Mouse (Mus musculus) embryonic facial prominence, embryonic 14.5 days (tissue): ENCODE measurements around the gene Pbld2. TPM values are rescaled to one million over a fixed set of nuclear protein-coding genes. Genes with fewer than 3 reads are reported as not detected.

ENCODE experiments used
- ATAC-seq: fragments of 200-750 bp; cut with Nextera tagmentation; 2 replicates; pipeline ENCODE4 v1.8.0; 2017; ENCODE audit warnings: low read depth, moderate number of reproducible peaks, moderate TSS enrichment
- DNase-seq: peaks from one replicate; pipeline ENCODE4 v3.0.0-alpha.2; 2015; ENCODE audit warnings: low spot score
- H3K27ac ChIP-seq: fragments of 300-500 bp; sonication (generic); replicated peaks from 2 replicates; pipeline ENCODE4 v1.5.1; 2014; ENCODE audit warnings: low read depth, mild to moderate bottlenecking, low read length, moderate library complexity
- H3K27me3 ChIP-seq: fragments of 300-500 bp; sonication (generic); replicated peaks from 2 replicates; pipeline ENCODE4 v1.6.1; 2014; ENCODE audit warnings: low read length; ENCODE audit not compliant: control insufficient read depth, insufficient read depth
- H3K36me3 ChIP-seq: fragments of 300-500 bp; sonication (generic); 2 replicates; pipeline ENCODE4 v1.6.1; 2014; ENCODE audit warnings: low read length, mixed read lengths; ENCODE audit not compliant: control insufficient read depth, insufficient read depth
- H3K4me1 ChIP-seq: fragments of 300-500 bp; sonication (generic); 2 replicates; pipeline ENCODE4 v1.6.1; 2014; ENCODE audit warnings: antibody characterized with exemption, low read length; ENCODE audit not compliant: control insufficient read depth, insufficient read depth
- H3K4me2 ChIP-seq: fragments of 300-500 bp; sonication (generic); 2 replicates; pipeline ENCODE4 v1.6.1; 2014; ENCODE audit warnings: low read depth, mild to moderate bottlenecking, low read length, moderate library complexity, mixed read lengths
- H3K4me3 ChIP-seq: fragments of 300-500 bp; sonication (generic); 2 replicates; pipeline ENCODE4 v1.5.1; 2014; ENCODE audit warnings: low read depth, mild to moderate bottlenecking, low read length
- H3K9ac ChIP-seq: fragments of 300-500 bp; sonication (generic); 2 replicates; pipeline ENCODE4 v1.6.1; 2014; ENCODE audit warnings: low read depth, mild to moderate bottlenecking, low read length, moderate library complexity, mixed read lengths
- H3K9me3 ChIP-seq: fragments of 300-500 bp; sonication (generic); 2 replicates; pipeline ENCODE4 v1.6.1; 2016; ENCODE audit warnings: low read length; ENCODE audit not compliant: control insufficient read depth
- WGBS: fragments of 180-500 bp; shearing (Covaris S2); extraction: QIAGEN DNeasy Blood & Tissue Kit; methylation state at CpG from one replicate; pipeline ENCODE4 v1.1.7; 2014; 5-methylcytosine and 5-hydroxymethylcytosine counted together
- polyA plus RNA-seq: library from polyadenylated mRNA; unstranded; fragments of >200 nt; fragmentation: Nextera tagmentation; extraction: Ambion mirVana; gene quantifications from 2 replicates; pipeline ENCODE4 v1.2.1, GENCODE M21; 2014

The Pbld2 gene
- polyA plus RNA-seq, 1 experiment from 2014 or later = 1.1 TPM

GRCm38 (mm10) chr10:63089758-63090571 lies 65.8 kb downstream of the Pbld2 start:
- H3K4me1 ChIP-seq = peaks cover 10% of the 10 kb centered on the region
- ATAC-seq (0 out of 2 replicates have a peak, but pooled peaks have one; percentile 37), DNase-seq (peak; percentile 55)
- peak overlapping the region; percentile 28 for H3K4me3 ChIP-seq
- WGBS = 5% methylated on average over 26 of the region's 26 CpGs
- H3K4me2 ChIP-seq = peak overlapping the region; percentile 56
- H3K36me3 ChIP-seq = no peaks in the 10 kb centered on the region
- no peaks in the 10 kb centered on the region for H3K9me3 ChIP-seq
- H3K27ac ChIP-seq = no peak overlapping the region
- H3K27me3 ChIP-seq = no peaks in the 10 kb centered on the region
- H3K9ac ChIP-seq = peak overlapping the region; percentile 52

GRCm38 (mm10) chr10:63091915-63092314 lies 67.8 kb downstream of the Pbld2 start:
- 69% methylated on average over 7 of the region's 7 CpGs for WGBS
- Histone ChIP-seq H3K27ac (no peak overlapping the region), H3K27me3 (no peaks in the 10 kb centered on the region), H3K4me3 (no peak overlapping the region), H3K4me1 (peaks cover 10% of the 10 kb centered on the region), H3K9me3 (no peaks in the 10 kb centered on the region), H3K36me3 (no peaks in the 10 kb centered on the region), H3K4me2 (no peak overlapping the region), H3K9ac (no peak overlapping the region)
- ATAC-seq = no peak
- DNase-seq = no peak

GRCm38 (mm10) chr10:63092616-63093550 lies 68.8 kb downstream of the Pbld2 start:
- H3K4me3 ChIP-seq = no peak overlapping the region
- H3K9me3 ChIP-seq = no peaks in the 10 kb centered on the region
- no peaks in the 10 kb centered on the region for H3K36me3 ChIP-seq
- H3K4me1 ChIP-seq = peaks cover 10% of the 10 kb centered on the region
- 66% methylated on average over 9 of the region's 10 CpGs for WGBS
- H3K27me3 ChIP-seq = peaks cover 5% of the 10 kb centered on the region
- DNase-seq (no peak), ATAC-seq (no peak)
- H3K9ac ChIP-seq = no peak overlapping the region
- H3K4me2 ChIP-seq = no peak overlapping the region
- no peak overlapping the region for H3K27ac ChIP-seq

- H3K9ac ChIP-seq = no peak overlapping the region
- H3K36me3 ChIP-seq = no peaks in the 10 kb centered on the region
- 44% methylated on average over 2 of the region's 2 CpGs for whole genome bisulfite sequencing
- peaks cover 38% of the 10 kb centered on the region for H3K27me3 ChIP-seq
- H3K4me3 ChIP-seq = no peak overlapping the region
- H3K27ac ChIP-seq = no peak overlapping the region
- H3K4me2 ChIP-seq = no peak overlapping the region
- no peak for DNase-seq
- ATAC-seq = no peak
- H3K4me1 ChIP-seq = no peaks in the 10 kb centered on the region
- H3K9me3 ChIP-seq = no peaks in the 10 kb centered on the region
These were observed 72.6 kb downstream of the Pbld2 start for GRCm38 (mm10) chr10:63096757-63097156.

GRCm38 (mm10) chr10:63098191-63098590 lies 74.1 kb downstream of the Pbld2 start:
- Histone ChIP-seq H3K9me3 (no peaks in the 10 kb centered on the region), H3K4me3 (no peak overlapping the region), H3K27me3 (peaks cover 38% of the 10 kb centered on the region), H3K4me2 (no peak overlapping the region), H3K27ac (no peak overlapping the region), H3K36me3 (no peaks in the 10 kb centered on the region), H3K9ac (no peak overlapping the region), H3K4me1 (no peaks in the 10 kb centered on the region)
- WGBS = 68% methylated on average over 12 of the region's 12 CpGs
- ATAC-seq (no peak), DNase-seq (peak; percentile 4)

GRCm38 (mm10) chr10:63099521-63099920 lies 75.4 kb downstream of the Pbld2 start, which contains the start of gene Atoh7:
Gene Atoh7 (plus strand): TSS chr10:63099651.
- H3K27me3 ChIP-seq = peaks cover 38% of the 10 kb centered on the region
- no peaks in the 10 kb centered on the region for H3K36me3 ChIP-seq
- ATAC-seq (peak; percentile 8; the same call in 1 of the 2 replicates), DNase-seq (peak; percentile 24)
- H3K9ac ChIP-seq = peak within 1 kb of the TSS; percentile 72
- peak within 1 kb of the TSS; percentile 92 for H3K4me2 ChIP-seq
- H3K27ac ChIP-seq = no peak within 1 kb of the TSS
- no peaks in the 10 kb centered on the region for H3K4me1 ChIP-seq
- 5% methylated on average over 15 of the region's 16 CpGs for WGBS
- H3K4me3 ChIP-seq = peak within 1 kb of the TSS; percentile 59
- no peaks in the 10 kb centered on the region for H3K9me3 ChIP-seq

GRCm38 (mm10) chr10:63099941-63100562 lies 75.9 kb downstream of the Pbld2 start:
- Histone ChIP-seq H3K4me2 (peak overlapping the region; percentile 92), H3K27me3 (peaks cover 38% of the 10 kb centered on the region), H3K27ac (no peak overlapping the region), H3K4me1 (no peaks in the 10 kb centered on the region), H3K9ac (peak overlapping the region; percentile 72), H3K4me3 (peak overlapping the region; percentile 59), H3K36me3 (no peaks in the 10 kb centered on the region), H3K9me3 (no peaks in the 10 kb centered on the region)
- ATAC-seq (peak; percentile 88), DNase-seq (peak; percentile 74)
- WGBS = 1% methylated on average over 29 of the region's 62 CpGs

- Histone ChIP-seq H3K9ac (peak overlapping the region; percentile 72), H3K4me3 (peak overlapping the region; percentile 59), H3K9me3 (no peaks in the 10 kb centered on the region), H3K4me2 (peak overlapping the region; percentile 92), H3K27ac (no peak overlapping the region), H3K27me3 (peaks cover 38% of the 10 kb centered on the region), H3K4me1 (no peaks in the 10 kb centered on the region), H3K36me3 (no peaks in the 10 kb centered on the region)
- ATAC-seq (no peak), DNase-seq (no peak)
- 13% methylated on average over 9 of the region's 9 CpGs for WGBS
These were observed 76.5 kb downstream of the Pbld2 start for GRCm38 (mm10) chr10:63100657-63101056.
